Mouse (Mus musculus) thymus, adult 2 months (tissue): Measurements from ENCODE around the gene Erf. TPM values are rescaled to one million over a fixed set of nuclear protein-coding genes. Genes with fewer than 3 reads are reported as not detected.
A peak's percentile ranks its signal among the peaks of the same experiment; 100 is the strongest.

Experiments used
- DNase-seq: peaks from one replicate; pipeline ENCODE4 v3.0.0; 2021
- H3K27ac ChIP-seq: fragments of 200-500 bp; 2 replicates; pipeline ENCODE4 v1.5.1; 2012; ENCODE audit warnings: low read length, control low read depth; ENCODE audit not compliant: control insufficient read depth, insufficient read depth
- H3K27me3 ChIP-seq: fragments of 200-500 bp; 2 replicates; pipeline ENCODE4 v1.6.1; 2012; ENCODE audit warnings: mild to moderate bottlenecking, low read length, moderate library complexity, mixed read lengths; ENCODE audit not compliant: control insufficient read depth, insufficient read depth
- H3K36me3 ChIP-seq: fragments of 200-500 bp; 2 replicates; pipeline ENCODE4 v1.6.1; 2012; ENCODE audit warnings: mild to moderate bottlenecking, low read length, moderate library complexity; ENCODE audit not compliant: control insufficient read depth, insufficient read depth
- H3K4me1 ChIP-seq: fragments of 200-500 bp; replicated peaks from 2 replicates; pipeline ENCODE4 v1.6.1; 2012; ENCODE audit warnings: low read length; ENCODE audit not compliant: control insufficient read depth, insufficient read depth
- H3K4me3 ChIP-seq: fragments of 200-500 bp; 2 replicates; pipeline ENCODE4 v1.5.1; 2012; ENCODE audit warnings: mild to moderate bottlenecking, low read length, control low read depth, moderate library complexity; ENCODE audit not compliant: control insufficient read depth, insufficient read depth
- CTCF ChIP-seq: fragments of 200-500 bp; IDR thresholded peaks from 2 replicates; pipeline ENCODE4 v1.5.1; 2012; ENCODE audit warnings: mild to moderate bottlenecking, control low read depth, low read length, moderate library complexity, borderline replicate concordance; ENCODE audit not compliant: control insufficient read depth, poor library complexity, insufficient read depth; ENCODE audit errors: extremely low read depth
- POLR2A ChIP-seq: fragments of 200-500 bp; IDR thresholded peaks from 2 replicates; pipeline ENCODE4 v1.6.1; 2012; ENCODE audit warnings: mild to moderate bottlenecking, low read length, control low read depth, moderate library complexity; ENCODE audit not compliant: control insufficient read depth, poor library complexity, insufficient read depth; ENCODE audit errors: extremely low read depth
- WGBS: fragments of 180-500 bp; shearing (Covaris S2); methylation state at CpG from one replicate; pipeline ENCODE4 v1.1.7; 2018; 5-methylcytosine and 5-hydroxymethylcytosine counted together
- polyA plus RNA-seq: library from polyadenylated mRNA; depleted of rRNA; stranded (reverse); fragments of >200 nt; gene quantifications from 2 replicates; pipeline ENCODE4 v1.2.3, GENCODE M21; 2012

Gene Erf
- polyA plus RNA-seq, 1 experiment, result 59.4 TPM

GRCm38 (mm10) chr7:25277405-25277804, 26.8 kb upstream of the Erf start:
- 44% methylated on average over 4 of the region's 4 CpGs for WGBS
- H3K4me1 ChIP-seq, result peaks cover 63% of the 10 kb centered on the region
- no peak overlapping the region for H3K4me3 ChIP-seq
- no peak for TF ChIP-seq POLR2A
- no peak for TF ChIP-seq CTCF
- peak overlapping the region; percentile 59 for H3K27ac ChIP-seq
- DNase-seq, result no peak
- no peaks in the 10 kb centered on the region for H3K36me3 ChIP-seq
- no peaks in the 10 kb centered on the region for H3K27me3 ChIP-seq

GRCm38 (mm10) chr7:25275555-25276298, 25.2 kb upstream of the Erf start:
- TF ChIP-seq CTCF (no peak), POLR2A (no peak)
- 78% methylated on average over 9 of the region's 9 CpGs for WGBS
- H3K27ac ChIP-seq, result peak overlapping the region; percentile 6; the same call in 1 of the 2 replicates
- no peaks in the 10 kb centered on the region for H3K36me3 ChIP-seq
- H3K27me3 ChIP-seq, result no peaks in the 10 kb centered on the region
- H3K4me3 ChIP-seq, result no peak overlapping the region
- peaks cover 57% of the 10 kb centered on the region for H3K4me1 ChIP-seq
- no peak for DNase-seq

GRCm38 (mm10) chr7:25274996-25275395, 24.4 kb upstream of the Erf start:
- Histone ChIP-seq H3K27ac (peak overlapping the region; percentile 73), H3K4me1 (peaks cover 57% of the 10 kb centered on the region), H3K36me3 (no peaks in the 10 kb centered on the region), H3K27me3 (no peaks in the 10 kb centered on the region), H3K4me3 (no peak overlapping the region)
- 77% methylated on average over 3 of the region's 3 CpGs for WGBS
- TF ChIP-seq CTCF (no peak), POLR2A (no peak)
- no peak for DNase-seq

GRCm38 (mm10) chr7:25274571-25274970, 24.0 kb upstream of the Erf start:
- no peak overlapping the region for H3K4me3 ChIP-seq
- no peak for DNase-seq
- 10% methylated on average over 5 of the region's 5 CpGs for WGBS
- H3K36me3 ChIP-seq, result no peaks in the 10 kb centered on the region
- peak overlapping the region; percentile 73 for H3K27ac ChIP-seq
- TF ChIP-seq CTCF (no peak), POLR2A (no peak)
- no peaks in the 10 kb centered on the region for H3K27me3 ChIP-seq
- peaks cover 57% of the 10 kb centered on the region for H3K4me1 ChIP-seq

- no peak for DNase-seq
- H3K36me3 ChIP-seq, result no peaks in the 10 kb centered on the region
- WGBS, result 94% methylated on average over 22 of the region's 22 CpGs
- peaks cover 60% of the 10 kb centered on the region for H3K4me1 ChIP-seq
- no peak overlapping the region for H3K4me3 ChIP-seq
- H3K27me3 ChIP-seq, result no peaks in the 10 kb centered on the region
- TF ChIP-seq CTCF (no peak), POLR2A (no peak)
- H3K27ac ChIP-seq, result peak overlapping the region; percentile 73
Measured at GRCm38 (mm10) chr7:25273259-25274241, 23.0 kb upstream of the Erf start.

- 95% methylated on average over 38 of the region's 38 CpGs for WGBS
- H3K4me3 ChIP-seq, result no peak overlapping the region
- no peak overlapping the region for H3K27ac ChIP-seq
- DNase-seq, result no peak
- no peaks in the 10 kb centered on the region for H3K36me3 ChIP-seq
- TF ChIP-seq CTCF (no peak), POLR2A (no peak)
- peaks cover 59% of the 10 kb centered on the region for H3K4me1 ChIP-seq
- H3K27me3 ChIP-seq, result no peaks in the 10 kb centered on the region
Measured at GRCm38 (mm10) chr7:25272445-25273258, 22.1 kb upstream of the Erf start.
